Mouse (Mus musculus): ENCODE results near the gene Rpl7a.

GRCm38 (mm10) chr2:26932473-26933303 is 22.1 kb downstream of the Rpl7a start:
- TF ChIP-seq GATA1 (IDR thresholded peaks at IDR 0.05; ENCODE audit: low read length) (no peak), TAL1 (IDR thresholded peaks at IDR 0.05; ENCODE audit: low read length) (no peak)
